Comparison of ENCODE assay signal across 16 mouse cellular contexts in the genomic region with DNA sequence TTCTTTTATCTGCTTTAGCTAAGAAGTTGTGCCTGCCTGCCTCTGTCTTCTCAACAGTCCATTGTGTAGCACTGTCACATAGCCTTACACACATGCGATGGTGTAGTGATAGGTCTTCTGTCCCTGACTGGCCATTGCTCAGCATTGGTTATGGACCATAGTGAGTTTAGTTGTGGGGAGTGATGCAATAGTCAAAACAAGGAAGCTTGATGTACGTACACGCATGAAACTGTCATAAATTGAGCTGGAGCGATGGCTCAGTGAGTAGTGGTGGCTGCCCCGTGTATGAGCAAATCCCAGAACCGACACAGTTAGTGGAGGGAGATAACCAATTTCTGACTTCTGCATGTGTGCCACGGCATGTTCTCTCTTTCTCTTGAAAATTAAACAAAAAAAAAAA. TPM values are rescaled to one million over a fixed set of nuclear protein-coding genes. Genes with fewer than 3 reads are reported as not detected.
DNase-seq lines count a peak whose midpoint lies in the region; ATAC-seq lines count a peak whose summit lies in the region.
"Had no signal": no experiment of that assay in that cellular context is flagged by ENCODE, and none has a peak within 500 bp of the region (broad histone marks: within the 10 kb centered on the region; RNA-seq: fewer than 3 reads in every experiment).

No protein-coding gene starts in this region.

- ATAC-seq in granulocyte monocyte progenitor cell, adult 5-6 weeks (replicated peaks; ENCODE audit: poor library complexity, severe bottlenecking): peak; percentile 68
- peak; percentile 59 for ATAC-seq in megakaryocyte, adult 5-6 weeks (ENCODE audit: poor library complexity, severe bottlenecking)
- ATAC-seq in monocyte, adult 5-6 weeks (replicated peaks; ENCODE audit: insufficient number of reproducible peaks, low FRiP score, low TSS enrichment, poor library complexity, severe bottlenecking): peak; percentile 50; the same call in 1 of the 2 replicates
- ATAC-seq: forebrain, embryonic 13.5 days; forebrain, embryonic 15.5 days; forebrain, postnatal 0 days had no signal

- DNase-seq in adrenal gland, postnatal 4 days (ENCODE audit: low spot score in 2 of 2): no peak
- DNase-seq in thymus, postnatal 0 days (ENCODE audit: low spot score): no peak
- DNase-seq: adrenal gland, adult 2 months; adrenal gland, postnatal 10 days; adrenal gland, postnatal 25 days; cerebellum, adult 11-12 months; cerebellum, adult 2 months; cerebellum, adult 9-10 months; cerebellum, postnatal 10 days; cerebellum, postnatal 25 days; forebrain, postnatal 0 days had no signal

RNA-seq across cellular contexts. Expression of a gene that starts 31.6 kb away (rescaled TPM):
- 96.8 and 113 TPM in 2 replicates for total RNA-seq in granulocyte monocyte progenitor cell, adult 5-6 weeks (2014; fragmentation: Nextera tagmentation)
- 59.2 and 91.6 TPM in 2 replicates for total RNA-seq in granulocyte monocyte progenitor cell, adult 5-6 weeks (2017)
- 188 and 201 TPM in 2 replicates for total RNA-seq in megakaryocyte, adult 5-6 weeks (2015)
- total RNA-seq in megakaryocyte, adult 5-6 weeks (2017): 67.0 and 67.8 TPM in 2 replicates
- 37.0 to 88.3 TPM (median 55.0 TPM) in 3 replicates for total RNA-seq in monocyte, adult 5-6 weeks (2017)
- total RNA-seq in adrenal gland, postnatal 4 days (2021): 10 to 100 TPM; 91.3 to 92.5 TPM
- polyA plus RNA-seq in thymus, postnatal 0 days (2015; fragmentation: Nextera tagmentation; extraction: Ambion mirVana): 60.9 and 75.9 TPM in 2 replicates
